Mouse (Mus musculus) heart, postnatal 25 days (tissue): ENCODE results near the gene Rmi1. TPM values are rescaled to one million over a fixed set of nuclear protein-coding genes. Genes with fewer than 3 reads are reported as not detected.
"Not testable (repeated sequence)": the region's sequence is repeated elsewhere in the genome, so short reads cannot be mapped to it uniquely, and the experiment has no call there.

Source experiments
- DNase-seq: peaks from one replicate; pipeline ENCODE4 v3.0.0; 2022; ENCODE audit warnings: low spot score
- intact Hi-C: fragments of 180-260 bp; cut with DNase I; formaldehyde crosslinking; loops from one replicate; pipeline ENCODE4 v1.15.1; 2025
- microRNA-seq: library from miRNA; unstranded; fragments of <30 nt; microRNA quantifications from one replicate; pipeline ENCODE4 v1.2.0, GENCODE M21; 2022
- total RNA-seq, 2 experiments: library from RNA; stranded (reverse); gene quantifications; 2 replicates each; pipeline ENCODE4 v1.2.3; 2021

The Rmi1 gene
- total RNA-seq, 2 experiments from 2014 or later: 8.3 to 10.0 TPM

DNA sequence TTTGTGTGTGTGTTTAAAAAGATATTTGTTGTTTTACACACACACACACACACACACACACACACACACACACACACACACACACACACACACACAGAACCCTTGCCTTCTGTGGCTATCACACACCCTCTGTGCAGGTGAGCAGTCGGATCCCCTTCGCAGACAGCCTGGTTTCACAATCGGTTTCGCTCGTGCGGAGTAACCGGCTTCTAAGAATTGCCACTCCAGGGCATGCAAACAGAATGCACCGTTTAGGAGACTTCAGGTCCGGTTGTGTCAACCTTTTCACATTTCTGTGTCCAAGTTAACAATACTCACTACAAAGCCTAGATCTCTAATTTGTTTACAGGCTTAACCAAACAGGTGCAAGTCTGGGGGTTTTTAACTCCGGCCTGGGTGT is 51.5 kb downstream of the Rmi1 start:
- intact Hi-C loops: no loop called here
- DNase-seq: no peak

DNA sequence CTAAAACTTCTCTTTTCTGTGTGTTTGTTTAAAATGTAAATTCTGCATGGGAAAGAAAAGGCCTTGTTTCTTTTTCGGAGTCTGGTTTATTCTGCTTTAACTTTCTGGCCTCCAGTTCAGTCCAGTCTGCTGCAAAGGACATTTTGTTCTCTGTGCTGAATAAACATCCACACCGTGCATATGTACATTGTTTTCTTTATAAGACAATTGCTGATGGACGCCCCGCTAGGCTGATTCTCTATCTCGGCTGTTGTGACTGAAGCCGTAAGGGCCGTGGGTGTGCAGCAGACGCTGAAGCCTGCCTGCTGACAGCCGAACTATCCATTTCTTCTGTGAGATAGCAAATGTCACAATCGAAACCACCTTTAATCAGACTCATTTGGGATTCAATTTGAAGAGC is 54.5 kb downstream of the Rmi1 start:
- no peak for DNase-seq
- intact Hi-C loops: no loop called here

- intact Hi-C loops, DNase-seq: not testable (repeated sequence)
Measured at GRCm38 (mm10) chr13:58458811-58459210, 56.8 kb downstream of the Rmi1 start.

Small RNA genes lying within 50 kb of the gene (microRNA-seq; reads per million reads assigned to microRNA genes)
- 11.4 reads per million, percentile 26 among the genes with 10 or more reads in this experiment for gene Mir7-1

Other genes starting within 250 kb of the Rmi1 start
- 10 to 100 TPM; 23.2 to 24.3 TPM for gene Idnk, start 244.6 kb upstream of the Rmi1 start, total RNA-seq
- gene Ubqln1, start 186.6 kb upstream of the Rmi1 start, total RNA-seq: 10 to 100 TPM; 48.2 to 50.2 TPM
- 10 to 100 TPM; 20.7 to 21.9 TPM for gene Gkap1, start 126.5 kb upstream of the Rmi1 start, total RNA-seq
- under 1 TPM; 0.08 to 0.13 TPM for gene Kif27, start 43.1 kb upstream of the Rmi1 start, total RNA-seq
- gene 2210016F16Rik, start 17.0 kb upstream of the Rmi1 start, total RNA-seq: 10 to 100 TPM; 14.4 to 14.6 TPM
- 100 to 1,000 TPM; 407 to 495 TPM for gene Hnrnpk, start 1.1 kb downstream of the Rmi1 start, total RNA-seq
- not detected for gene Slc28a3, start 208.6 kb downstream of the Rmi1 start, total RNA-seq